Mouse (Mus musculus): ENCODE results near the gene Stam. TPM values are rescaled to one million over a fixed set of nuclear protein-coding genes. Genes with fewer than 3 reads are reported as not detected.

Stam gene
- polyA plus RNA-seq, 1 experiment from 2014 or later = 125 TPM

GRCm38 (mm10) chr2:14130641-14131339 is 56.9 kb downstream of the Stam start:
- Histone ChIP-seq H3K9me3 (no peaks in the 10 kb centered on the region), H3K9ac (no peak overlapping the region), H3K36me3 (peaks cover 16% of the 10 kb centered on the region), H3K27ac (replicated peaks) (no peak overlapping the region), H3K4me1 (replicated peaks) (no peaks in the 10 kb centered on the region), H3K4me3 (no peak overlapping the region), H3K4me2 (no peak overlapping the region), H3K27me3 (no peaks in the 10 kb centered on the region)
- WGBS = 91% methylated on average over 12 of the region's 12 CpGs
- ATAC-seq (ENCODE audit: low FRiP score, low read depth) = no peak

- Histone ChIP-seq H3K4me1 (replicated peaks) (no peaks in the 10 kb centered on the region), H3K36me3 (peaks cover 19% of the 10 kb centered on the region), H3K4me2 (no peak overlapping the region), H3K4me3 (no peak overlapping the region), H3K27me3 (no peaks in the 10 kb centered on the region), H3K9me3 (no peaks in the 10 kb centered on the region), H3K9ac (no peak overlapping the region), H3K27ac (replicated peaks) (no peak overlapping the region)
- ATAC-seq (ENCODE audit: low FRiP score, low read depth) = no peak
- 92% methylated on average over 4 of the region's 4 CpGs for WGBS
These were observed 58.8 kb downstream of the Stam start for GRCm38 (mm10) chr2:14132468-14133326.

DNA sequence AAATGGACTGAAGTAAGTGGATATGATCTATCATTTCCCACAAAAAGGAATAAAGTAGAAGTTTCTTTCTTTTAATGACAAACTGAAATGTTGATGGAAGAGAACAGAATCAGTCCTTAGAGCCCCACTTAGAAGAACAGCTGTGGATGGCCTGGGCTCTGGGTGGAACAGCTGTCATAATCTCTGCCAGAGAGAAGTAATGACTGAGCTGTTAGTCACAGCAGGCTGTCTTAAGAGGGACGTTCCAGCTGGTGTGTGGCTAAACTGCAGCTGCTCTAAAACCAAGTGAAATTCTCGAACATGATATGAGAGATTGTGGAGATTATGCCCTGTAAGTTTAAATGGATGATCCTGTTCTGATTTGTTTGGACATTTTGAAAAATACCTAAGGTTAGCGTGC is 63.0 kb downstream of the Stam start:
- no peaks in the 10 kb centered on the region for H3K4me1 ChIP-seq (replicated peaks)
- 59% methylated on average over 3 of the region's 3 CpGs for WGBS
- no peak for ATAC-seq (ENCODE audit: low FRiP score, low read depth)

GRCm38 (mm10) chr2:14139590-14139989 is 65.7 kb downstream of the Stam start:
- Histone ChIP-seq H3K9ac (no peak overlapping the region), H3K4me2 (no peak overlapping the region), H3K4me1 (replicated peaks) (no peaks in the 10 kb centered on the region), H3K36me3 (peaks cover 33% of the 10 kb centered on the region), H3K4me3 (no peak overlapping the region), H3K27me3 (no peaks in the 10 kb centered on the region), H3K9me3 (no peaks in the 10 kb centered on the region), H3K27ac (replicated peaks) (no peak overlapping the region)
- 90% methylated on average over 6 of the region's 6 CpGs for WGBS
- no peak for ATAC-seq (ENCODE audit: low FRiP score, low read depth)

More for the DNA sequence above, 63.0 kb downstream of the Stam start:
- Histone ChIP-seq H3K4me3 (no peak overlapping the region), H3K9ac (no peak overlapping the region), H3K27ac (replicated peaks) (no peak overlapping the region), H3K27me3 (no peaks in the 10 kb centered on the region), H3K9me3 (no peaks in the 10 kb centered on the region), H3K36me3 (peaks cover 22% of the 10 kb centered on the region), H3K4me2 (no peak overlapping the region)

DNA sequence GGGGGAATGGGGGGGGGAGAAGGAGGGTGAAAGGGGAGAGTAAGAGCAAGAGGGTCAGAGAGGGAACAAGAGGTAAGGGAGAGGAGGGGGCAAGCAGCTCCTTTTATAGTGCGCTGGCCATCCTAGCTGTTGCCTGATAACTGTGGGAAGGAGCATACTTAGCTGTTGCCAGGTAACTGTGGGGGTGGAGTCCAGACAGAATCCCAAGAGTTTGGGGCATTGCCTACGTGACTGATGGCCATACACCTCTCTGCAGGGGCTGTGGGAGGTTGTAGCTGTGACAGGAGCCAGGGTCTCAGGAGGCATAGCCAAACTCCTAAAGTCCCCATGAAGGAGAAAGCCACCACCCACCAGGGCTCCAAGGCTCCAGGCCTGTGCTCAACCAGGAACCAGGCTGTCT is 66.1 kb downstream of the Stam start:
- WGBS = 36% methylated on average over 2 of the region's 2 CpGs
- H3K4me2 ChIP-seq = no peak overlapping the region

GRCm38 (mm10) chr2:14145311-14145710 is 71.4 kb downstream of the Stam start:
- no peak for ATAC-seq (ENCODE audit: low FRiP score, low read depth)
- Histone ChIP-seq H3K9me3 (no peaks in the 10 kb centered on the region), H3K4me3 (no peak overlapping the region), H3K9ac (no peak overlapping the region), H3K4me2 (no peak overlapping the region), H3K27ac (replicated peaks) (no peak overlapping the region), H3K36me3 (peaks cover 24% of the 10 kb centered on the region), H3K27me3 (no peaks in the 10 kb centered on the region), H3K4me1 (replicated peaks) (no peaks in the 10 kb centered on the region)
- 79% methylated on average over 3 of the region's 3 CpGs for WGBS

More for the DNA sequence above, 66.1 kb downstream of the Stam start:
- no peak overlapping the region for H3K4me3 ChIP-seq
- H3K27me3 ChIP-seq = no peaks in the 10 kb centered on the region
- no peaks in the 10 kb centered on the region for H3K9me3 ChIP-seq
- H3K27ac ChIP-seq (replicated peaks) = no peak overlapping the region
- H3K36me3 ChIP-seq = peaks cover 37% of the 10 kb centered on the region
- no peaks in the 10 kb centered on the region for H3K4me1 ChIP-seq (replicated peaks)
- no peak for ATAC-seq (ENCODE audit: low FRiP score, low read depth)
- no peak overlapping the region for H3K9ac ChIP-seq

DNA sequence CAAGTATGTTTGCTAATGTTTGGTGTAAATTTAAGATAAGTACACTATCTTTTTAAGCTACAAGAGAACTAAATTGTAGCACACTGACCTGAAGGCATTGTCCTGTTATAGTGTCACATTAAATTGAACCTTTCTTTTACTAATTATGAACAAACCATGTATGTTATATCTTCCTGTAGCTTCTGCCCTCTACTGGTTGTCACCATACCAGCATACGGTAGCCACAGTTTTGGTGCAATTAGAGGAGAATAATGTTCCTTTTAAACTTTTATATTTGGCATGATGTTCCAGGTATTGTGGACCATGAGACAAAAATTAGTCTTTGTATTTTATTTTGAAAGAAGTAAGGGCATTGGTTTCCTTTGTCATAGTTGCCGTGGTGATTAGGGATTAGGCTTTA is 73.0 kb downstream of the Stam start:
- 88% methylated on average over 2 of the region's 2 CpGs for WGBS
- peaks cover 17% of the 10 kb centered on the region for H3K36me3 ChIP-seq
- no peak for ATAC-seq (ENCODE audit: low FRiP score, low read depth)
- no peak overlapping the region for H3K4me3 ChIP-seq
- H3K9me3 ChIP-seq = no peaks in the 10 kb centered on the region
- H3K4me1 ChIP-seq (replicated peaks) = no peaks in the 10 kb centered on the region
- no peak overlapping the region for H3K4me2 ChIP-seq
- H3K27me3 ChIP-seq = no peaks in the 10 kb centered on the region
- no peak overlapping the region for H3K27ac ChIP-seq (replicated peaks)
- H3K9ac ChIP-seq = no peak overlapping the region

GRCm38 (mm10) chr2:14150829-14151228 is 76.9 kb downstream of the Stam start:
- Histone ChIP-seq H3K9me3 (no peaks in the 10 kb centered on the region), H3K27me3 (no peaks in the 10 kb centered on the region), H3K36me3 (no peaks in the 10 kb centered on the region), H3K4me3 (no peak overlapping the region), H3K4me2 (no peak overlapping the region), H3K4me1 (replicated peaks) (no peaks in the 10 kb centered on the region), H3K27ac (replicated peaks) (no peak overlapping the region), H3K9ac (no peak overlapping the region)
- WGBS = 88% methylated on average over 2 of the region's 2 CpGs
- no peak for ATAC-seq (ENCODE audit: low FRiP score, low read depth)

GRCm38 (mm10) chr2:14151854-14152253 is 78.0 kb downstream of the Stam start:
- Histone ChIP-seq H3K4me3 (no peak overlapping the region), H3K36me3 (no peaks in the 10 kb centered on the region), H3K4me2 (no peak overlapping the region), H3K27me3 (no peaks in the 10 kb centered on the region), H3K27ac (replicated peaks) (no peak overlapping the region), H3K9ac (no peak overlapping the region), H3K9me3 (no peaks in the 10 kb centered on the region), H3K4me1 (replicated peaks) (no peaks in the 10 kb centered on the region)
- WGBS = 88% methylated on average over 6 of the region's 6 CpGs
- no peak for ATAC-seq (ENCODE audit: low FRiP score, low read depth)

DNA sequence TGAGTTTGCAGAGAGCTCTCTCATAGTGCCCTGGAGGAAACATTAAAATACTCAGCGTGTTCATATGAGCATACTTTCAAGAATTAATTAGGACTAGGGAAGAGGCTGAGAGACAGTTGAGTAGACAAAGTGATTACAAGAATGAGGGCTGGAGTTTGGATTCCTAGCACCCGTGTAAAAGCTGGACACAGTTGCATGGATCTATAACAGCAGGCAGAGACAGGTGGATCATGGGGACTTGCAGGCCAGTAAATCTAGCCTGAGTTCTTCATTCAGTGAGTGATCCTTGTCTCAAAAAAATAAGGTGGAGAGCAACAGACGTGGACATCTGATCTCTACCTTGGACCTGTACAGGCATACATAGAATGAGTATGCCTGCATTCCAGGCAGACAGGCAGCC is 85.1 kb downstream of the Stam start:
- no peak for ATAC-seq (ENCODE audit: low FRiP score, low read depth)
- WGBS = 79% methylated on average over 3 of the region's 3 CpGs
- Histone ChIP-seq H3K27ac (replicated peaks) (no peak overlapping the region), H3K4me1 (replicated peaks) (no peaks in the 10 kb centered on the region), H3K9ac (no peak overlapping the region), H3K4me2 (no peak overlapping the region), H3K27me3 (no peaks in the 10 kb centered on the region), H3K36me3 (no peaks in the 10 kb centered on the region), H3K4me3 (no peak overlapping the region), H3K9me3 (no peaks in the 10 kb centered on the region)

DNA sequence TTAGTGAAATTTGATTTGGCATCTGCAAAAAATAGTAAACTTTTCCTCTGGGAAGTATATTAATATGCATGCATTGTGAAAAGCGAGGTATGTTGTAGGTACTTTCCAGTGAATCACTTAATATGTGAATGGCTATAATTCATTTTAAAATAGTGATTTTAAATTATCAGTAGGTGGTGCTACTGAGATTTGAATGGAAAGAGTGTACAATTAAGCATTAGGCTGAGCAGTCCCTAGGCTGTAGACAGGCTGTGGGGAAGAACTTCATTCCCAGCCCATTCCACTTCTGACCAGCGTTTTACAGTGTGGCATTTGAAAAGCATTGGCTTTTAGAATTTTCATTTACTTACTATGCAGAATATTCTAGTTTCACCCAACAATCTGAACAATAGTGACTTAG is 85.9 kb downstream of the Stam start:
- Histone ChIP-seq H3K4me3 (no peak overlapping the region), H3K4me2 (no peak overlapping the region), H3K27me3 (no peaks in the 10 kb centered on the region), H3K9ac (no peak overlapping the region), H3K27ac (replicated peaks) (no peak overlapping the region), H3K4me1 (replicated peaks) (no peaks in the 10 kb centered on the region), H3K9me3 (no peaks in the 10 kb centered on the region), H3K36me3 (no peaks in the 10 kb centered on the region)
- WGBS = 60% methylated on average over 2 of the region's 2 CpGs
- peak; percentile 71; the same call in 1 of the 2 replicates for ATAC-seq (ENCODE audit: low FRiP score, low read depth)

DNA sequence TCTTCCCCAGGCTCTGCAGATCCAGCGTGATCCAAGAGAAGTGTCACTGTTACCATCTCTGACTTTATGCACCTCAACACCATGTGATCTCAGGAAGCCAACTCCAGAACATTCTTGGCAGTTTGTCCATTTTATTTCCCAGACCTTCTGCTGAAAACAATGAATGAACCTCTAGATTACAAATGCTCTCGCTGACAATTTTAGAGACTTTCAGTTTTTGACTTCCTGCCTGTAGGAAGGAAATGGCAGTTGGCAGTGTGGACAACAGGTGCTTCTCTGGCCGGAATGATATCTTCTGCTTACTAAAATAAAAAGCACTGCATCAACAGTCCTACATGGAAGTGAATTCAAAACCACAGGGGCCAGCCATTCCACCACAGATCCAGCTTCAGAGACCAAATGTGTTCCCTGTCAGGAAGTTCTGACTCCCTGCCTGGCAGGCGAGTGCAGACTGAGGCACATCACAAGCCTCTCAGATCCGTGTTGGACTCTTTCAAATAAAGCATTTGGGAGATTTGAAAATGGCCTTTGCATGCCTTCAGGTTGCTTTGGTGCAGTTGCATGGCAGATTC is 90.6 kb downstream of the Stam start:
- H3K9ac ChIP-seq = no peak overlapping the region
- H3K27ac ChIP-seq (replicated peaks) = no peak overlapping the region
- no peaks in the 10 kb centered on the region for H3K4me1 ChIP-seq (replicated peaks)
- H3K4me3 ChIP-seq = no peak overlapping the region
- ATAC-seq (ENCODE audit: low FRiP score, low read depth) = no peak
- H3K27me3 ChIP-seq = no peaks in the 10 kb centered on the region
- 80% methylated on average over 5 of the region's 5 CpGs for WGBS
- H3K4me2 ChIP-seq = no peak overlapping the region
- H3K9me3 ChIP-seq = no peaks in the 10 kb centered on the region
- no peaks in the 10 kb centered on the region for H3K36me3 ChIP-seq

Measured in hindbrain, embryonic 15.5 days (tissue).